Mouse (Mus musculus): Measurements from ENCODE around the gene Cxcl1.
"Not testable (repeated sequence)": the region's sequence is repeated elsewhere in the genome, so short reads cannot be mapped to it uniquely, and the experiment has no call there.

Gene Cxcl1

GRCm38 (mm10) chr5:90890519-90891463 lies at the start of gene Cxcl1:
TSS of gene Cxcl1 (plus strand) at chr5:90891241.
- peak; percentile 9 for DNase-seq (ENCODE audit: low spot score)

- no peak for DNase-seq (ENCODE audit: low spot score)
Measured at GRCm38 (mm10) chr5:90843891-90844290, 47.1 kb upstream of the Cxcl1 start.

- DNase-seq (ENCODE audit: low spot score): not testable (repeated sequence)
Measured at GRCm38 (mm10) chr5:90850096-90850495, 40.9 kb upstream of the Cxcl1 start.

GRCm38 (mm10) chr5:90851391-90851790 lies 39.6 kb upstream of the Cxcl1 start:
- DNase-seq (ENCODE audit: low spot score): not testable (repeated sequence)

- no peak for DNase-seq (ENCODE audit: low spot score)
Measured at GRCm38 (mm10) chr5:90853206-90853605, 37.8 kb upstream of the Cxcl1 start.

- no peak for DNase-seq (ENCODE audit: low spot score)
Measured at GRCm38 (mm10) chr5:90855308-90856230, 35.5 kb upstream of the Cxcl1 start.

- no peak for DNase-seq (ENCODE audit: low spot score)
Measured at GRCm38 (mm10) chr5:90857463-90857862, 33.6 kb upstream of the Cxcl1 start.

GRCm38 (mm10) chr5:90858429-90858828 lies 32.6 kb upstream of the Cxcl1 start:
- DNase-seq (ENCODE audit: low spot score): no peak

- no peak for DNase-seq (ENCODE audit: low spot score)
Measured at GRCm38 (mm10) chr5:90859031-90859430, 32.0 kb upstream of the Cxcl1 start.

GRCm38 (mm10) chr5:90861876-90862375 lies 29.1 kb upstream of the Cxcl1 start:
- DNase-seq (ENCODE audit: low spot score): no peak

- no peak for DNase-seq (ENCODE audit: low spot score)
Measured at GRCm38 (mm10) chr5:90866770-90867169, 24.3 kb upstream of the Cxcl1 start.

- DNase-seq (ENCODE audit: low spot score): no peak
Measured at GRCm38 (mm10) chr5:90872377-90872776, 18.7 kb upstream of the Cxcl1 start.

- no peak for DNase-seq (ENCODE audit: low spot score)
Measured at GRCm38 (mm10) chr5:90876045-90876444, 15.0 kb upstream of the Cxcl1 start.

GRCm38 (mm10) chr5:90876471-90877172 lies 14.4 kb upstream of the Cxcl1 start:
- no peak for DNase-seq (ENCODE audit: low spot score)

GRCm38 (mm10) chr5:90877173-90877512 lies 13.9 kb upstream of the Cxcl1 start:
- no peak for DNase-seq (ENCODE audit: low spot score)

GRCm38 (mm10) chr5:90879307-90880014 lies 11.6 kb upstream of the Cxcl1 start:
- DNase-seq (ENCODE audit: low spot score): no peak

- DNase-seq (ENCODE audit: low spot score): no peak
Measured at GRCm38 (mm10) chr5:90880335-90880850, 10.6 kb upstream of the Cxcl1 start.

GRCm38 (mm10) chr5:90881021-90881420 lies 10.0 kb upstream of the Cxcl1 start:
- no peak for DNase-seq (ENCODE audit: low spot score)

- no peak for DNase-seq (ENCODE audit: low spot score)
Measured at GRCm38 (mm10) chr5:90881682-90882081, 9.4 kb upstream of the Cxcl1 start.

- DNase-seq (ENCODE audit: low spot score): no peak
Measured at GRCm38 (mm10) chr5:90882146-90882545, 8.9 kb upstream of the Cxcl1 start.

GRCm38 (mm10) chr5:90884628-90885242 lies 6.3 kb upstream of the Cxcl1 start:
- no peak for DNase-seq (ENCODE audit: low spot score)
